Mouse (Mus musculus) granulocyte monocyte progenitor cell, adult 5-6 weeks (primary cell): Measurements from ENCODE around the gene Hebp1. TPM values are rescaled to one million over a fixed set of nuclear protein-coding genes. Genes with fewer than 3 reads are reported as not detected.
A peak's percentile ranks its signal among the peaks of the same experiment; 100 is the strongest.

Source experiments
- ATAC-seq: replicated peaks from 2 replicates; pipeline ENCODE4 v1.8.0; 2016; ENCODE audit warnings: mild to moderate bottlenecking, moderate TSS enrichment, inconsistent platforms; ENCODE audit not compliant: poor library complexity, severe bottlenecking
- total RNA-seq, 2 experiments: library from RNA; stranded (forward) in 1 of 2; stranded (reverse) in 1 of 2; fragments of 200-712, 200-1000 nt in 1 of 2; fragments of >200 nt in 1 of 2; fragmentation: Nextera tagmentation in 1 of 2; gene quantifications; 2 replicates each; pipeline ENCODE4 v1.2.3; 2014 to 2017

Gene Hebp1
- total RNA-seq (2014; fragmentation: Nextera tagmentation) (3.1 and 10.8 TPM in 2 replicates), total RNA-seq (2017) (6.7 and 29.6 TPM in 2 replicates)

DNA sequence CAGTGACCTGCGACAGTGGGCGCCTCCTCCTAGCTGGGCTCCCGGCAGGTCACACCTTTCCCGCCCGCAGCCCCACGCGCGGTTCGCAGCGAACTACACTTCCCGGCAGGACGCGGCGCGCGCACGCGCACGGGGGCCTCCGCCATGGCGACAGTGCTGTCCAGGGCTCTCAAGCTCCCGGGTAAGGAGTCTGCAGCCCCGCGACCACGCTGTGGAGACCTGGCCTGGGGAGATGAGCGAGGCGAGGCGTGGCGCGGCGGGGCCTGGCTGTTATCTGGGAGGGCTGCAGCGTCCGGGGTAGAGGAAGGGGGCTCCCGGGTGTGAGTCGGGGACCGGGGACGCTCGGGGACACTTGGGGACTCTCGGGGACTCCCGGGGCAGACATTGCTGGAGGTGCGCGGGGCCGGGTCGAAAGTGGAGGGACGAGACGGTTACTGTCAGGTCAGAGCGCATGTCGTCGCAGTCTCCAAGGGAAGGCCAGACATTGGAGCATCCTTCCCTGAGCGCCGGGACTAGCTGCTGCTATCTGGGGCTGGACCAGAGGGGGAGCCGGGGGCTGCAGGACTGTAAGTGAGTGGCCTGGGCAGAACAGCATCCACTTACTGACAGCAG lies at the start of gene Hebp1, which contains the start of gene Fam234b:
Hebp1 (minus strand) TSS at position 102 of the 612 bp plus-strand sequence.
Fam234b (plus strand) TSS at position 57 of the 612 bp plus-strand sequence.
- peak; percentile 79 for ATAC-seq

DNA sequence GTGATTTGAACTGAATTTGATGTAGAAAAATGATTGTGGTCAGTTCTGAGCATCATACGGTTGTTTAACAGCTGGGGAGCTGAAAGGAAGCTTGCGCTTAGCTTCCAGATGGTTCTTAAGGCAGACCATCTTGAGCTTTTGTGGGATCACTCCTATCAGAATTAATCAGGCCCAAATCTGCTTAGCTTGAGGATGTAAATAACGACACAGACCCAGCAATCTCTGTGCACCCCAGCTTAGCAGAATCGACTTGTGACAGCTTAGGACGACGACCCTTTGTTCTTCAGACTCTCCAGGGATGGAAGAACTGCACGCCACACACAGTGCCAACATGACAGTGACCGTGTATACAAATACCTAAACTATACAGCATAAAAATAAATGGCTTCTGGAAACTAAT lies 47.8 kb upstream of the Hebp1 start:
- ATAC-seq = no peak

DNA sequence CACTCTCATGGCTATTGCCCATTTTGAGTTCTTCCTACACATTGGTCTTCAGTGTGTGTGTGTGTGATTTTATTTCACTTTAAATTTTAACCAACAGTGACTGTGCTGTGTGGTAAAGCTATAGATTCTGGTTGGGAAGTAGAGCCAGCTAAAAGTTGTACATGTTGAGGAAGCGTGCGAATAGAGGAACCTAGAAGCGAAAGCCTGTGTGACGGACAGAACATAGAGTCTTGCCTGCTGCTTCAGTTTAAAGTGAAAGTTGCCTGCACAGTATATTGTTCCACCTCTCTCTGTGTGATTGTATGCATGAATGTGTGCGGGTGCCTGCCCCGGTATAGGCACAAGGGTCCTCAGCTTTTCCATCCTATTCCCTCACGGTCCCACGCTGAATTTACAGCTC lies 42.5 kb upstream of the Hebp1 start:
- ATAC-seq = peak; percentile 68

DNA sequence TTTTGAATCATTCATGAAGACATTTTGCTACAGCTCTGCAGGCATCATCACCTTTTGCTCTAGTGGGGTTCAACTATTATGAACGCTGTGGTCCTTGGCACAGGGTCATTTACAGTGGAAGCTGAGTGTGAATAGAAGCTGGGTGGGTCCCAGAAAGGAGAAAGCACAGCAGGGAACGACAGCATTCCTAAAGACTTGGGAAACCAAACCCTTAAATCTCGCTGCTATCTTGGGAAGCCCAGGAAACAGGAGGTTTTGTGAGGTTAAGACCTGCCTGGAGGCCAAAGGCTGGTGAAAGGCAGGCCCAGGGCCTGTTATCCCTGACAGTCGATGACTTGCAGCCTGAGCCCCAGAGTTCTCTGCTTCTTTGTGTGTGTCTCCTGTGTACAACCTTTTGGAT lies 40.4 kb upstream of the Hebp1 start:
- ATAC-seq = no peak

GRCm38 (mm10) chr6:135237326-135237725 lies 39.5 kb upstream of the Hebp1 start:
- ATAC-seq = peak; percentile 62

- ATAC-seq = no peak; the same call in 1 of the 2 replicates
These were observed 38.8 kb upstream of the Hebp1 start for GRCm38 (mm10) chr6:135236576-135236975.

DNA sequence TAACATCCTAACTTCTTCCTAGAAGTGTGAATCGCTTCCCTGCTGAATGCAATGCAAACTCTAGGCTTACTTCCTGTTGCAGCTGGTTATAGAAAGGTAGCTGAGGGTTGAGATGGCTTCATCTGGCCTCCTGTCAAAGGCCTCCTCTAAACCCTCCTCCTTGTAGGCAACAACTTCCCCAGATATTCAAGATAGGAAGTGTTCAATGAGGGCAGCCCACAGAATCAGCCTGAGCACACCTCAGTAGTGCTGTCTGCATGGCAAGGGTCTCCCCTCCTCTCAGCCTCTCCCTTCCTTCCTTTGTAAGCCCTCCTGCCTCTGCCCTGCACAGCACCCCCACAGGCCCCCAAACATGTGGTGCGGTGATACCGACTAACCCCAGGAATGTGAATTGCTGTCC lies 37.9 kb upstream of the Hebp1 start:
- no peak for ATAC-seq

GRCm38 (mm10) chr6:135232443-135233182 lies 34.8 kb upstream of the Hebp1 start:
- ATAC-seq = no peak

- no peak for ATAC-seq
These were observed 32.8 kb upstream of the Hebp1 start for GRCm38 (mm10) chr6:135230586-135230985.

DNA sequence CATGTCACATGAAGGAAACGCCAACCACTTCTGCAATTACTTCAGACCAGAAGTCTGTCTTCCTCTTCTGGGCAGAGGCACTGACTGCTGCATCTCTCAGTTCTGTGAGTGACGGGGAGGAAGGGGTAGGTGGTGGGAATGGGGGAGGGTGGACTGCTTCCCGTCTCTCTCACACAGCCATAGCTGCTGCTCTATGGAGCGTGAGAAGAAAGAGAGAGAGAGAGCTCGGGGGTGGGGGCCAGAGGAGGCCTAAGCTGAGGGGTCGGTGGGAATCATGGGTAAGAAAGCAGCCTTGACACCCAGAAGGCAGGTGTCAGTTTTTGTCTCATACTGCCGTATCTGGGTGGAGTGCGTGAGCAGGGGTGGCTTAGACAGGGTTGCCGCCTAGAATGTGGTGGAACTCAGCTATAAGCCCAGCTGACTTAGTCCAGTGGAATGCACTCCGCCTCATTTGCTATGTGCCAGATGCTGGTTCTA lies 30.7 kb upstream of the Hebp1 start:
- peak; percentile 97 for ATAC-seq

- no peak for ATAC-seq
These were observed 26.1 kb upstream of the Hebp1 start for GRCm38 (mm10) chr6:135223786-135224416.

GRCm38 (mm10) chr6:135219916-135220315 lies 22.1 kb upstream of the Hebp1 start:
- ATAC-seq = no peak

- ATAC-seq = peak; percentile 72
These were observed 20.5 kb upstream of the Hebp1 start for GRCm38 (mm10) chr6:135218330-135218729.

- no peak for ATAC-seq
These were observed 14.8 kb upstream of the Hebp1 start for GRCm38 (mm10) chr6:135212666-135213065.

DNA sequence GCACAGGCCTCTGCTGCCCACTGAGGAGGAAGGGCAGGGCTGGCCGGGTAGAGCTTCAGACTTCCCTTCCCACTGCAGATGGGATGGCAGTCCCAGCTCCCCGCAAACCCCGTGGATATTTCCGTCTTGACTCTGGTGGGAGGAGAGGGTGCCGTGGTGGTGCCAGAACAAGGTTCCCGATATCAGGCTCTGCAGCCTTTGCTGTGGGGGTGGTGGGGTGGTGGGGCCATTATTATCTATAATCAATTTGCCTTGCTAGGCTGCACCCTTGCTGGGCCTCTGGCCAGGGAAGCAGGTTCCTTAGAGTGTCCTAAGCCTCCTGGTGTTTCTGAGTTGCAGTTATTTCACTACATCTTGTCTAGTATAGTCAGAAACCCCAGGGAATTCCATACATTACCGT lies 13.3 kb upstream of the Hebp1 start:
- no peak for ATAC-seq

DNA sequence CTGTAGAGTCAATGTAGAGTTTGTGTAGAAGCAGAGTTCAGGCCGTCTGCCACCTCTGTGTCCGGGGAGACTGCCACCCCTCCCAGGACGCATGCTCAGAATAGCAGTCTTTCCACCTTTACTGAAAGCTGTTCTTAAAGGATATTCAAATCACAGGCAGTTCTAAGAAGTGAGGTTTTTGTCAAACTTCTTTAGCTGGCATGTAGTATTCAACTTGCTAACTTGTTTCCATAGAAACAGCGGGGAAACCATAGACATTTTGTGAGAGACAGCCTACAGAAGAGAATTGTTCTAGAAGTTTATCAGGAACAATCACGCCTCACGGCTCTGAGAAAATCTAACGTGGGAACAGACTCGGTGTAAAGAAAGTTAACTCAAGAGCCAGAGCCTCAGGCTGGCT lies 9.1 kb upstream of the Hebp1 start:
- no peak for ATAC-seq

DNA sequence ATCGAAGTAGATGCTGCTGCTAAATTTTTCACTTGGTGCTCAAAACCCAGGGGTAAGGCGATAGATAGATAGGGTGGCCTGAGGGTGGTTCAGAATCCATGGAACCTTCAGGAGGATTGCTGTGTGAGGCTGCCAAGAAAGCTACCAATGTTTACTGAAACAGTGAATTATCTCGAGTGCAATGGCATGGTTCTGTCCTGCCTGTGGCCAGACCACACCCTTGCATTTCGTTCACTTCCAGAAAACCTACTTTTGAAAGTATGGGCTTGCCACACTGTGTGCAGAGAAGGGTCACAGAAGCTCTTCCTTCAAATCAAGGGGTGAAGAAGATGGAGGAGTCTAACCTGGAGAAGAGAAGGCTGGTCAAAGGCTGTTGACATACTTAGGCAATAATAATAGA lies 8.0 kb upstream of the Hebp1 start:
- no peak for ATAC-seq

DNA sequence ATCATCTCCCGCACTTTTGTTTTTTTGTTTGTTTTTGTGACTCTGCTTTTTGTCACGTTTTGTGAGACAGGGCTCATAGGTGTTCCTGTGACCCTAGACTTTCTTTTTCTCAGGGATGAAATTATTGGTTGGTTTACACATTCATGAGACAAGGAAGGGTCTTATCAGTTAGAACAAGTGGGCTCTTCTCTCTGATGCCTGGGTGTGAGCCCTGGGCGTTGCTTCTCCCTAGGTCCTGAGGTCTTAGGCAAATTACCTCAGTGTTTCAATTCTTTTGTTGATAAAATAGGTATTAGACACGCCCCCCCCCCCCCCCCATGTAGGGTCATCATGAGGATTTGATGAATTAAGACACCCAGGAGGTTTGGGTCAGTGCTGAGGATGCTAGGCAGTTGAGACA lies 7.0 kb upstream of the Hebp1 start:
- no peak for ATAC-seq

GRCm38 (mm10) chr6:135203737-135204136 lies 5.9 kb upstream of the Hebp1 start:
- no peak for ATAC-seq

DNA sequence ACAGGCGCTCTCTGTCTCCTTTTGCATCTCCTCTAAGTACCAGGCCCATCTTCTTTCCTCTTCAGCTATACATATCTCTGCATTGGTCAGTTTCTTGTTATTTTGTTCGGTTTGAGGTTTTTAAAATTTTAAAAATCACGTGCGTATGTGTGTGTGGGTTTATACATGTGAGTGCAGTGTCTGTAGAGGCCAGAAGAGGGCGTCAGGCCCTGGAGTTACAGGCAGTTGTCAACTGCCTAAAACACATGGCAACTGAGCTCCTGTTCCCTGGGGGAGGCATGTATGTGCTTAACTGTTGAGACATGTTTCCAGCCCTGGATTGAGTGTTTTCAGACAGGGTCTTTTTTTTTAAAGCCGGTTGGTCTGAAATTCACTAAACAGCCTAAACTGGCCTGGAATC lies 4.8 kb upstream of the Hebp1 start:
- ATAC-seq = no peak
